Mouse (Mus musculus): Measurements from ENCODE around the gene Zdhhc8.

DNA sequence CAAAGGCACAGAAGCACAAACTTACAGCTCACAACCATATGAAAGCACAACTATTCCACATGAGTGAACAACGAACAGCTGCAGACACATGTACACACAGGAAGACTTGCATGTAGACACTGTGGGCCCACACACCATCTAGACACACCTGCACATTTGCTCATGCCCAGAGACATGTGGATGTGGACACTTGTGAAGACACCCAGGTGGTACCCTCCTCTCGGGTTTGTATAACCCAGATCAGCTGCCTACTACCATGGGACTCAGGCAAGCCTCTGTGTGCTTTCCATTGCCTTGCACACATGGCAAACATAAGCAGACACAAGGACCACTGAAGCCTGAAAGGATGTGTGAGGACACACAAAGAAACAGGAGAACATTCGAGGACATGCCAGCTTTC, 3.9 kb downstream of the Zdhhc8 start:
- TF ChIP-seq CTCF (conservative IDR thresholded peaks at IDR 0.05; ENCODE audit: insufficient read depth, insufficient read length, low read depth, low read length) (no peak), POLR2A (IDR thresholded peaks at IDR 0.05; ENCODE audit: low read depth, low read length) (no peak)
